Mouse (Mus musculus) bone marrow, adult 2 months (tissue): ENCODE data around the gene Spata33.
"Not testable (repeated sequence)": the region's sequence is repeated elsewhere in the genome, so short reads cannot be mapped to it uniquely, and the experiment has no call there.

Source experiments
- CTCF ChIP-seq: fragments of 200-500 bp; IDR thresholded peaks from 2 replicates; pipeline ENCODE4 v1.5.1; 2011; ENCODE audit warnings: low read length, control low read depth; ENCODE audit not compliant: control insufficient read depth, insufficient read depth
- POLR2A ChIP-seq: fragments of 200-500 bp; IDR thresholded peaks from 2 replicates; pipeline ENCODE4 v1.6.1; 2011; ENCODE audit warnings: low read depth, mild to moderate bottlenecking, control low read depth, low read length, borderline replicate concordance; ENCODE audit not compliant: control insufficient read depth

- TF ChIP-seq POLR2A, CTCF: not testable (repeated sequence)
These were observed 15.6 kb upstream of the Spata33 start for GRCm38 (mm10) chr8:123197016-123197415.
